Mouse (Mus musculus): ENCODE measurements at regions not wholly inside any gene's neighbourhood (a gene's known extent, or its start where the extent isn't known, plus 50 kb on each side); places are given as distances from the start of the nearest gene placed in this dataset.
A peak's percentile ranks its signal among the peaks of the same experiment; 100 is the strongest.

GRCm38 (mm10) chr11:114478736-114479135, 189.6 kb upstream of the Rpl38 start:
- Histone ChIP-seq H3K27me3 (replicated peaks; ENCODE audit: control insufficient read depth, insufficient read depth, low read length) (no peaks in the 10 kb centered on the region), H3K4me1 (ENCODE audit: control insufficient read depth, insufficient read depth, low read length) (no peaks in the 10 kb centered on the region), H3K4me3 (ENCODE audit: insufficient read depth, low read depth, low read length) (no peak overlapping the region), H3K36me3 (ENCODE audit: control insufficient read depth, insufficient read depth, low read length) (no peaks in the 10 kb centered on the region), H3K27ac (ENCODE audit: insufficient read depth, low read depth, low read length) (no peak overlapping the region)
- 7% methylated on average over 7 of the region's 7 CpGs for WGBS
- DNase-seq: no peak
- no peak for TF ChIP-seq POLR2A (IDR thresholded peaks at IDR 0.05; ENCODE audit: low read depth, low read length)
- no peak for TF ChIP-seq CTCF (conservative IDR thresholded peaks at IDR 0.05; ENCODE audit: insufficient read depth, insufficient read length, low read depth, low read length)

DNA sequence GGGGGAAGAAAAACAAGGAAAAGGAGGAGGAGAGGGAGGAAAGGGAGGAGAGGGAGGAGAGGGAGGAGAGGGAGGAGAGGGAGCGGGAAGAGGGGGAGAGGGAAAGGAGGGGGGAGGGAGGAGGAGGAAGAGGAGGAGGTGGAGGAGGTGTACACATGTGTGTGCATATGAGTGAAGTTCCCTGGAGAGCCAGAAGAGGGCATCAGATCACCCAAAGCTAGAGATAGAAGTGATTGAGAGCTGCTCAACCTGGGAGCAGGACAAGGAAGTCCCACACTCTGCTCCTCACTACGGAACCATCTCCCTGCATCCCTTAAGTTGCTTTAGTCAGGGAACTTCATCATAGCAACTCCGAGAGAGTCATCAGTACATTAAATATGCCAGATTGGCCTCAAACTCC, 191.0 kb upstream of the Rpl38 start:
- Histone ChIP-seq H3K4me3 (ENCODE audit: insufficient read depth, low read depth, low read length) (no peak overlapping the region), H3K36me3 (ENCODE audit: control insufficient read depth, insufficient read depth, low read length) (no peaks in the 10 kb centered on the region), H3K27ac (ENCODE audit: insufficient read depth, low read depth, low read length) (no peak overlapping the region), H3K4me1 (ENCODE audit: control insufficient read depth, insufficient read depth, low read length) (no peaks in the 10 kb centered on the region), H3K27me3 (replicated peaks; ENCODE audit: control insufficient read depth, insufficient read depth, low read length) (no peaks in the 10 kb centered on the region)
- TF ChIP-seq CTCF (conservative IDR thresholded peaks at IDR 0.05; ENCODE audit: insufficient read depth, insufficient read length, low read depth, low read length): peak; percentile 35
- TF ChIP-seq POLR2A (IDR thresholded peaks at IDR 0.05; ENCODE audit: low read depth, low read length): no peak
- DNase-seq: peak; percentile 8
- WGBS: 83% methylated on average over 3 of the region's 3 CpGs

DNA sequence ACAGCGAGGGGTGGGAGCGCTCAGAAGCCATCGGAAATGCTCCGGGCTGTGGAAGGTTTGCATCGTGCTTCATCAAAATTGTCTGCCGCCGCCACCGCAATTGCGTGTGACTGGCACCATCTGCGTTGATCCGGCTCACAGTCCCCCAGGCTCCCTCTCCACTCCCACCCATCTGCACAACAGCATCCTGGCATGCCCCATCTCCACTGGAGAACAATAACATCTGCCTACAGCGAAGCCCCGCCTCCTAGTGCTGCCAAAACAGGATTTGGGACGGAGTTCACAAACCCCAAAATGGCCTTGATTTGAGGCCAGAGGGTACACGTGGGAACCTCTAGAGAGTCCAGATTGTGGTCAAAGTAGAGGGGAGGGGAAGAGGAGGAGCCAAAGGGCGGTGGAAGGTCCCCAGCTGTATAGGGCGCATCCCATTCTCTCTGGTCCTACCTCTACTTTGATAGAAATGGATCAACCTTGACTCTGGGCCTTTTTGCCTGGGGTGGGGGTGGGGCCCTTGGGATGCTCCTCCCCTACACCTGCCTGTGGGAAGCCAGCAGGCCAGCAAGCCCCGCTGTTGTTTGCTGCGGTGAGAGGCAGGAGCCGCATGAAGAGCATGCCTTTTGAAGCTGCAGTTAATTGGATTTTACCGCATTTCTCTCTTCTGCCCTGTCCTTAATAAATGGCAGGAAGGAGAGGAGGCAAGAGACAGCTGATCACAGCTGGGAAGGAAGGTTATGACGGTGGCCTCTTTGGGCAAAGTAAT, 195.6 kb upstream of the Rpl38 start:
- 21% methylated on average over 22 of the region's 22 CpGs for WGBS
- no peak for DNase-seq
- TF ChIP-seq CTCF (conservative IDR thresholded peaks at IDR 0.05; ENCODE audit: insufficient read depth, insufficient read length, low read depth, low read length) (no peak), POLR2A (IDR thresholded peaks at IDR 0.05; ENCODE audit: low read depth, low read length) (no peak)
- Histone ChIP-seq H3K36me3 (ENCODE audit: control insufficient read depth, insufficient read depth, low read length) (no peaks in the 10 kb centered on the region), H3K4me3 (ENCODE audit: insufficient read depth, low read depth, low read length) (no peak overlapping the region), H3K27ac (ENCODE audit: insufficient read depth, low read depth, low read length) (no peak overlapping the region), H3K27me3 (replicated peaks; ENCODE audit: control insufficient read depth, insufficient read depth, low read length) (no peaks in the 10 kb centered on the region), H3K4me1 (ENCODE audit: control insufficient read depth, insufficient read depth, low read length) (no peaks in the 10 kb centered on the region)

- Histone ChIP-seq H3K36me3 (ENCODE audit: control insufficient read depth, insufficient read depth, low read length) (no peaks in the 10 kb centered on the region), H3K4me1 (ENCODE audit: control insufficient read depth, insufficient read depth, low read length) (no peaks in the 10 kb centered on the region), H3K27me3 (replicated peaks; ENCODE audit: control insufficient read depth, insufficient read depth, low read length) (no peaks in the 10 kb centered on the region), H3K27ac (ENCODE audit: insufficient read depth, low read depth, low read length) (no peak overlapping the region), H3K4me3 (ENCODE audit: insufficient read depth, low read depth, low read length) (no peak overlapping the region)
- 2% methylated on average over 8 of the region's 8 CpGs for WGBS
- TF ChIP-seq POLR2A (IDR thresholded peaks at IDR 0.05; ENCODE audit: low read depth, low read length): no peak
- no peak for TF ChIP-seq CTCF (conservative IDR thresholded peaks at IDR 0.05; ENCODE audit: insufficient read depth, insufficient read length, low read depth, low read length)
- DNase-seq: peak; percentile 75
Observed at GRCm38 (mm10) chr11:114468394-114468793, 199.9 kb upstream of the Rpl38 start.

- H3K4me3 ChIP-seq (ENCODE audit: insufficient read depth, low read depth, low read length): no peak overlapping the region
- TF ChIP-seq CTCF (conservative IDR thresholded peaks at IDR 0.05; ENCODE audit: insufficient read depth, insufficient read length, low read depth, low read length) (no peak), POLR2A (IDR thresholded peaks at IDR 0.05; ENCODE audit: low read depth, low read length) (no peak)
Observed at GRCm38 (mm10) chr11:114467803-114468202, 200.5 kb upstream of the Rpl38 start.

DNA sequence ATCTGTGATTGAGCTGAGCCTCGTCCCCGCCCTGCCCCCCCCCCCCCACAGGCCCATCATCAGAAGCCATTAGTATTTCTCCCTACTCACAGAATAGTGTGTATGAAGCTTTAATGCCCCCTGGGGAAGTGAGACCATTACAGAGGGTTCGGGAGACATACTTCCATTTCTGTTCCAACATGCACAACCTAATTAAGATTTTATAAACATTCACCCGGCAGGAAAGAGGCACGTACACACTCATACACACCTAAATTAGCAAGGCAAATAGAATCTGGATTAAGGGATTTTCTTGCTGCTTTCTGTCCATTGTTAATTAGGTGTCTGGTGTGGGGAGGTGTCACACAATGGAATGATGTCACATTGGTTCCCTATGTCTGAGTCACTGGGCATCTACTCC, 202.8 kb upstream of the Rpl38 start:
- Histone ChIP-seq H3K36me3 (ENCODE audit: control insufficient read depth, insufficient read depth, low read length) (no peaks in the 10 kb centered on the region), H3K27me3 (replicated peaks; ENCODE audit: control insufficient read depth, insufficient read depth, low read length) (no peaks in the 10 kb centered on the region), H3K4me1 (ENCODE audit: control insufficient read depth, insufficient read depth, low read length) (no peaks in the 10 kb centered on the region), H3K27ac (ENCODE audit: insufficient read depth, low read depth, low read length) (no peak overlapping the region), H3K4me3 (ENCODE audit: insufficient read depth, low read depth, low read length) (no peak overlapping the region)
- TF ChIP-seq CTCF (conservative IDR thresholded peaks at IDR 0.05; ENCODE audit: insufficient read depth, insufficient read length, low read depth, low read length): no peak
- TF ChIP-seq POLR2A (IDR thresholded peaks at IDR 0.05; ENCODE audit: low read depth, low read length): no peak
- 50% methylated on average over 5 of the region's 5 CpGs for WGBS
- DNase-seq: no peak

More at GRCm38 (mm10) chr11:114467803-114468202, 200.5 kb upstream of the Rpl38 start:
- peak; percentile 18 for DNase-seq
- H3K27me3 ChIP-seq (replicated peaks; ENCODE audit: control insufficient read depth, insufficient read depth, low read length): no peaks in the 10 kb centered on the region
- no peaks in the 10 kb centered on the region for H3K36me3 ChIP-seq (ENCODE audit: control insufficient read depth, insufficient read depth, low read length)
- no peak overlapping the region for H3K27ac ChIP-seq (ENCODE audit: insufficient read depth, low read depth, low read length)
- no peaks in the 10 kb centered on the region for H3K4me1 ChIP-seq (ENCODE audit: control insufficient read depth, insufficient read depth, low read length)
- 4% methylated on average over 8 of the region's 8 CpGs for WGBS

DNA sequence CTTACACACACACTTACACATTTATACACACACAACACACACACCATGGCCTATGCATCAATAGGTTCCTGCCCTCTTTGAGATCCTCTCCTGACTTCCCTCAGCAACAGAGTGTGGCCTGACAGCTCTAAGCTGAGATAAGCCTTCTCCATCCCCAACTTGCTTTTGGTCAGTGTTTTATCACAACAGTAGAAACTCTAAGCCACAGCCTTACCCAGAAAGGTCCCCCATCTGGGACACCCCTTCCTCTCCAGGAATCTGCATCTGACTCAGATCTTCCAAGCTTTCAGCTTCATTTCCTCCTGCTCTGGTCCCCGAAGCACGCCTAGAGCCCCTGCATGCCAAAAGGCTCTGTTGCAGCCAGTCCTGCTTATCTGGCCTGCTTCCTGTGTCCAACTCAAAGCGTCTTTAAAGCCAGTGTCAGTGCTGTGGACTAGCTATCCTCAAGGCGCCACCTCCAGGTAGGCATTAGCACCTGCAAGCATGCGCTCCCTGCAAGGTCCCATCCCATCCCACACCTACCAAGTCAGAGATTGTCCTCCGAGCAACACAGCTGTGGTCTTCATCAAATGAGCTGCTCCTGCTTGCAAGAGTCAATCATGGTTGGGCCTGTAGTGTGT, 205.5 kb upstream of the Rpl38 start:
- TF ChIP-seq CTCF (conservative IDR thresholded peaks at IDR 0.05; ENCODE audit: insufficient read depth, insufficient read length, low read depth, low read length) (peak; percentile 79), POLR2A (IDR thresholded peaks at IDR 0.05; ENCODE audit: low read depth, low read length) (no peak)
- 16% methylated on average over 6 of the region's 6 CpGs for WGBS
- DNase-seq: peak; percentile 29
- Histone ChIP-seq H3K36me3 (ENCODE audit: control insufficient read depth, insufficient read depth, low read length) (no peaks in the 10 kb centered on the region), H3K4me3 (ENCODE audit: insufficient read depth, low read depth, low read length) (no peak overlapping the region), H3K4me1 (ENCODE audit: control insufficient read depth, insufficient read depth, low read length) (no peaks in the 10 kb centered on the region), H3K27me3 (replicated peaks; ENCODE audit: control insufficient read depth, insufficient read depth, low read length) (no peaks in the 10 kb centered on the region), H3K27ac (ENCODE audit: insufficient read depth, low read depth, low read length) (no peak overlapping the region)

Measured in kidney, adult 2 months (tissue).